Mouse (Mus musculus) cerebellum, postnatal 36 days (tissue): Measurements from ENCODE around the gene Rbfox2.
"Not testable (repeated sequence)": the region's sequence is repeated elsewhere in the genome, so short reads cannot be mapped to it uniquely, and the experiment has no call there.

Experiments
- DNase-seq, 2 experiments: peaks; one replicate each; pipeline ENCODE4 v3.0.0; 2021 to 2022; ENCODE audit warnings: mixed read lengths in 2 of 2

Gene Rbfox2

GRCm38 (mm10) chr15:77091394-77091793 is 215.4 kb downstream of the Rbfox2 start:
- no peak for DNase-seq

- DNase-seq: no peak
These were observed 216.3 kb downstream of the Rbfox2 start for GRCm38 (mm10) chr15:77090531-77090930.

GRCm38 (mm10) chr15:77089249-77089648 is 217.6 kb downstream of the Rbfox2 start:
- no peak for DNase-seq

- no peak for DNase-seq
These were observed 220.3 kb downstream of the Rbfox2 start for GRCm38 (mm10) chr15:77086488-77086887.

GRCm38 (mm10) chr15:77085818-77086217 is 221.0 kb downstream of the Rbfox2 start:
- DNase-seq: peak; percentile 25 to 44

GRCm38 (mm10) chr15:77081454-77081853 is 225.3 kb downstream of the Rbfox2 start:
- no peak for DNase-seq

- DNase-seq: no peak
These were observed 226.0 kb downstream of the Rbfox2 start for GRCm38 (mm10) chr15:77080684-77081254.

- DNase-seq: no peak
These were observed 226.9 kb downstream of the Rbfox2 start for GRCm38 (mm10) chr15:77079890-77080361.

GRCm38 (mm10) chr15:77079256-77079822 is 227.5 kb downstream of the Rbfox2 start:
- DNase-seq: no peak

GRCm38 (mm10) chr15:77078786-77079185 is 228.0 kb downstream of the Rbfox2 start:
- DNase-seq: no peak

- DNase-seq: no peak
These were observed 228.9 kb downstream of the Rbfox2 start for GRCm38 (mm10) chr15:77077906-77078305.

- DNase-seq: no peak
These were observed 230.3 kb downstream of the Rbfox2 start for GRCm38 (mm10) chr15:77076523-77076922.

- no peak for DNase-seq
These were observed 234.1 kb downstream of the Rbfox2 start for GRCm38 (mm10) chr15:77072556-77073163.

GRCm38 (mm10) chr15:77071501-77071900 is 235.3 kb downstream of the Rbfox2 start:
- no peak for DNase-seq

- DNase-seq: no peak
These were observed 236.0 kb downstream of the Rbfox2 start for GRCm38 (mm10) chr15:77070745-77071268.

- DNase-seq: no peak
These were observed 237.8 kb downstream of the Rbfox2 start for GRCm38 (mm10) chr15:77069019-77069418.

- peak in 1 of 2 experiments; percentile 20 for DNase-seq
These were observed 238.4 kb downstream of the Rbfox2 start for GRCm38 (mm10) chr15:77068439-77068861.

- no peak for DNase-seq
These were observed 240.6 kb downstream of the Rbfox2 start for GRCm38 (mm10) chr15:77066233-77066632.

GRCm38 (mm10) chr15:77065259-77065852 is 241.4 kb downstream of the Rbfox2 start:
- DNase-seq: no peak

GRCm38 (mm10) chr15:77062746-77063145 is 244.1 kb downstream of the Rbfox2 start:
- no peak for DNase-seq

- DNase-seq: not testable (repeated sequence)
These were observed 247.4 kb downstream of the Rbfox2 start for GRCm38 (mm10) chr15:77059416-77059815.

- DNase-seq: no peak
These were observed 248.2 kb downstream of the Rbfox2 start for GRCm38 (mm10) chr15:77058566-77058965.

GRCm38 (mm10) chr15:77056791-77057051 is 250.1 kb downstream of the Rbfox2 start:
- no peak for DNase-seq
